Mouse (Mus musculus) heart, postnatal 0 days (tissue): ENCODE measurements around the gene Snai1. TPM values are rescaled to one million over a fixed set of nuclear protein-coding genes. Genes with fewer than 3 reads are reported as not detected.

Experiments
- ATAC-seq: fragments of 200-750 bp; cut with Nextera tagmentation; 2 replicates; pipeline ENCODE4 v1.8.0; 2017; ENCODE audit warnings: low read depth, moderate number of reproducible peaks, moderate library complexity; ENCODE audit not compliant: insufficient read depth
- DNase-seq: peaks from one replicate; pipeline ENCODE4 v3.0.0-alpha.2; 2016; ENCODE audit warnings: low spot score
- H3K27ac ChIP-seq: fragments of 300-500 bp; sonication (generic); 2 replicates; pipeline ENCODE4 v1.5.1; 2014; ENCODE audit warnings: low read depth, mild to moderate bottlenecking
- H3K27me3 ChIP-seq: fragments of 300-500 bp; sonication (generic); 2 replicates; pipeline ENCODE4 v1.6.1; 2014; ENCODE audit warnings: low read length, mixed read lengths; ENCODE audit not compliant: control insufficient read depth, insufficient read depth
- H3K36me3 ChIP-seq: fragments of 300-500 bp; sonication (generic); replicated peaks from 2 replicates; pipeline ENCODE4 v1.6.1; 2014; ENCODE audit warnings: low read length, mixed read lengths; ENCODE audit not compliant: control insufficient read depth, insufficient read depth
- H3K4me1 ChIP-seq: fragments of 300-500 bp; sonication (generic); 2 replicates; pipeline ENCODE4 v1.6.1; 2014; ENCODE audit warnings: antibody characterized with exemption; ENCODE audit not compliant: control insufficient read depth, insufficient read depth
- H3K4me2 ChIP-seq: fragments of 300-500 bp; sonication (generic); 2 replicates; pipeline ENCODE4 v1.6.1; 2014; ENCODE audit warnings: low read depth, mild to moderate bottlenecking, low read length, moderate library complexity
- H3K4me3 ChIP-seq: fragments of 300-500 bp; sonication (generic); 2 replicates; pipeline ENCODE4 v1.5.1; 2014; ENCODE audit warnings: low read depth, low read length
- H3K9ac ChIP-seq: fragments of 300-500 bp; sonication (generic); replicated peaks from 2 replicates; pipeline ENCODE4 v1.6.1; 2014; ENCODE audit warnings: low read depth, low read length, mixed read lengths
- H3K9me3 ChIP-seq: fragments of 300-500 bp; sonication (generic); replicated peaks from 2 replicates; pipeline ENCODE4 v1.6.1; 2016; ENCODE audit warnings: low read length; ENCODE audit not compliant: control insufficient read depth
- CTCF ChIP-seq: IDR thresholded peaks from 2 replicates; pipeline ENCODE4 v1.5.1; 2016; ENCODE audit warnings: antibody characterized with exemption, control low read depth, low read depth
- EP300 ChIP-seq: IDR thresholded peaks from 2 replicates; pipeline ENCODE4 v1.6.1; 2016; ENCODE audit warnings: antibody characterized with exemption, low read depth
- WGBS: fragments of 180-500 bp; shearing (Covaris S2); extraction: QIAGEN DNeasy Blood & Tissue Kit; methylation state at CpG from one replicate; pipeline ENCODE4 v1.1.7; 2014; 5-methylcytosine and 5-hydroxymethylcytosine counted together
- polyA plus RNA-seq: library from polyadenylated mRNA; unstranded; fragments of >200 nt; fragmentation: Nextera tagmentation; extraction: Ambion mirVana; gene quantifications from 2 replicates; pipeline ENCODE4 v1.2.1, GENCODE M21; 2015
- total RNA-seq: library from RNA; depleted of rRNA; stranded (reverse); fragments of >200 nt; gene quantifications from 2 replicates; pipeline ENCODE4 v1.2.3, GENCODE M21; 2014; ENCODE audit warnings: low replicate concordance

Snai1 gene
- total and polyA plus RNA-seq, 2 experiments from 2014 or later, result 6.0 TPM; not detected in 1

GRCm38 (mm10) chr2:167559413-167559812 is 21.4 kb downstream of the Snai1 start:
- WGBS, result 17% methylated on average over 27 of the region's 27 CpGs
- no peak for TF ChIP-seq EP300
- TF ChIP-seq CTCF, result no peak
- Histone ChIP-seq H3K9ac (peak overlapping the region; percentile 49; the same call in 1 of the 2 replicates), H3K27ac (no peak overlapping the region), H3K4me2 (peak overlapping the region; percentile 40), H3K9me3 (no peaks in the 10 kb centered on the region), H3K4me1 (peaks cover 13% of the 10 kb centered on the region), H3K36me3 (no peaks in the 10 kb centered on the region), H3K27me3 (peaks cover 6% of the 10 kb centered on the region; the same call in 1 of the 2 replicates), H3K4me3 (0 out of 2 replicates have a peak overlapping the region, but pooled peaks have one; percentile 12)
- 0 out of 2 replicates have a peak, but pooled peaks have one; percentile 22 for ATAC-seq
- no peak for DNase-seq

- no peak overlapping the region for H3K27ac ChIP-seq
- DNase-seq, result peak; percentile 50
- TF ChIP-seq EP300 (no peak), CTCF (no peak)
- no peaks in the 10 kb centered on the region for H3K9me3 ChIP-seq
- no peak overlapping the region for H3K4me2 ChIP-seq
- no peak overlapping the region for H3K4me3 ChIP-seq
- no peaks in the 10 kb centered on the region for H3K36me3 ChIP-seq
- WGBS, result 21% methylated on average over 8 of the region's 8 CpGs
- no peak overlapping the region for H3K9ac ChIP-seq
- H3K4me1 ChIP-seq, result peaks cover 13% of the 10 kb centered on the region
- peaks cover 6% of the 10 kb centered on the region; the same call in 1 of the 2 replicates for H3K27me3 ChIP-seq
- peak; percentile 22; the same call in 1 of the 2 replicates for ATAC-seq
Measured at GRCm38 (mm10) chr2:167562101-167562500, 24.1 kb downstream of the Snai1 start.

- Histone ChIP-seq H3K9ac (no peak overlapping the region), H3K4me3 (no peak overlapping the region), H3K4me1 (peaks cover 13% of the 10 kb centered on the region), H3K4me2 (no peak overlapping the region), H3K36me3 (no peaks in the 10 kb centered on the region), H3K9me3 (no peaks in the 10 kb centered on the region), H3K27me3 (peaks cover 6% of the 10 kb centered on the region; the same call in 1 of the 2 replicates), H3K27ac (no peak overlapping the region)
- WGBS, result 81% methylated on average over 5 of the region's 5 CpGs
- ATAC-seq, result no peak
- DNase-seq, result no peak
- TF ChIP-seq CTCF (no peak), EP300 (no peak)
Measured at GRCm38 (mm10) chr2:167563035-167563434, 25.0 kb downstream of the Snai1 start.

GRCm38 (mm10) chr2:167563703-167564102 is 25.7 kb downstream of the Snai1 start:
- ATAC-seq, result no peak
- no peak overlapping the region for H3K9ac ChIP-seq
- 48% methylated on average over 12 of the region's 12 CpGs for WGBS

DNA sequence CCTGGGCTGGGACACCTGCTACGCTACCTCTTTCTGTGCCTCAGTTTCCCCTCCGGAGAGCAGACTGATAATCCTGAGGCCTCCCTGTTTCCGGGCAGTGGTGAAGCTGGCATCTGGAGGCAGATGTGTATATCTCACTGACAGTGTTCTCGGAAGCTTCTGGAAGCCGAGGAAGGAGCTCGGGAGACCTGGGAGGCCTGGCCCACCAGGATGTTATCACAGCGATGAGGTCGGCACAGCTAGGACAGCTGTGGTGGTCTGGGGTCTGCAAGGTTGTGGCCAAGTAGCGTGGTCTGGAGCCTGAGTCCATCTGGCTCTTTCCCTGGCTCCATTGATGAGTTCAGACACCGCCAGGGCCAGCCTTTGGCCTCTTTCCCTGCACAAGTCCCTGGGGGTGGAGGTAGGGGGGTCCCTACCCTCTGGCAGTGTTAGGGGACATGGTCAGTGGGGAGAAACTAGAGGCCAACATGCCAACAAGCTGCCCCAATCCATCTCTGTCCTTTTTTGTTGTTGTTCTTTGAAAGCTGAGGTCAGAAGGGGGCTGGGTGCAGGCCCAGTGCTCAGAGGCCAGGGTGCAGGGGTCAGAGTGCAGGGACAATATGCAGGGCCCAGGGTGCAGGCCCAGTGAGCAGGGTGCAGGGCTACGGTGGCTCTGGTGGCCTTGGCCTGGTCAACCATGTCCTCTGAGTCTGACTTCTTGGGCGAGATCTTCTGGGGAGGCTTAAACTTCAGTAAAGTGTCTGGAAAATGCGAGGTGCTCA is 26.7 kb downstream of the Snai1 start:
- peaks cover 5% of the 10 kb centered on the region; the same call in 1 of the 2 replicates for H3K27me3 ChIP-seq
- H3K4me1 ChIP-seq, result peaks cover 8% of the 10 kb centered on the region; the same call in 1 of the 2 replicates
- H3K4me3 ChIP-seq, result no peak overlapping the region
- TF ChIP-seq EP300, result no peak
- no peak for TF ChIP-seq CTCF
- no peaks in the 10 kb centered on the region for H3K36me3 ChIP-seq
- WGBS, result 84% methylated on average over 13 of the region's 13 CpGs
- H3K27ac ChIP-seq, result 0 out of 2 replicates have a peak overlapping the region, but pooled peaks have one; percentile 63
- no peak overlapping the region for H3K4me2 ChIP-seq
- H3K9ac ChIP-seq, result no peak overlapping the region
- no peak for ATAC-seq
- DNase-seq, result no peak
- no peaks in the 10 kb centered on the region for H3K9me3 ChIP-seq

More at GRCm38 (mm10) chr2:167563703-167564102, 25.7 kb downstream of the Snai1 start:
- Histone ChIP-seq H3K4me1 (peaks cover 13% of the 10 kb centered on the region), H3K4me2 (no peak overlapping the region), H3K4me3 (no peak overlapping the region), H3K27me3 (peaks cover 6% of the 10 kb centered on the region; the same call in 1 of the 2 replicates), H3K36me3 (no peaks in the 10 kb centered on the region), H3K27ac (no peak overlapping the region), H3K9me3 (no peaks in the 10 kb centered on the region)
- DNase-seq, result peak; percentile 4
- no peak for TF ChIP-seq EP300
- no peak for TF ChIP-seq CTCF

DNA sequence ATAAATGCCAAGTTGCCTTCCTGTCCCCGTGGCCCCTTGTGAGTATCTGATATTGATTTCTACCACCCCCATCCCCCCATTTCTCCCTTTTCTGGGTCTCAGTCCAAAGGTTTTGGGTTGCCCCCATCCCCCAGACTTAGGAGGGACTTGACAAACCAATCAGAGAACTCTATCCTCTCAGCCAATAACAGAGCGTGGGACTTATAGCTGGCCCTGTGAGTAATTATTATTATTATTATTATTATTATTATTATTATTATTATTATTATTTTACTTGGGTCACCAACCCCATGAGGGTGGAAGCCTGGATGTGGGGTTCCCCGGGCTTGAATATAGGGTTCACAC is 27.3 kb downstream of the Snai1 start:
- peaks cover 12% of the 10 kb centered on the region for H3K4me1 ChIP-seq
- 43% methylated on average over 3 of the region's 3 CpGs for WGBS

More for the DNA sequence above, 27.3 kb downstream of the Snai1 start:
- Histone ChIP-seq H3K4me2 (no peak overlapping the region; the same call in 1 of the 2 replicates), H3K36me3 (no peaks in the 10 kb centered on the region), H3K4me3 (no peak overlapping the region), H3K9me3 (no peaks in the 10 kb centered on the region), H3K27ac (peak overlapping the region; percentile 63), H3K27me3 (no peaks in the 10 kb centered on the region), H3K9ac (no peak overlapping the region)
- TF ChIP-seq CTCF (no peak), EP300 (no peak)
- peak; percentile 4 for DNase-seq
- ATAC-seq, result no peak
